ENCODE assay signal across 14 mouse cellular contexts in genomic region chr13:112417861-112418423, GRCm38 (mm10). TPM values are rescaled to one million over a fixed set of nuclear protein-coding genes. Genes with fewer than 3 reads are reported as not detected.
DNase-seq lines count a peak whose midpoint lies in the region; ATAC-seq and TF ChIP-seq lines count a peak whose summit lies in the region.
"Had no signal": no experiment of that assay in that cellular context is flagged by ENCODE, and none has a peak within 500 bp of the region (broad histone marks: within the 10 kb centered on the region; RNA-seq: fewer than 3 reads in every experiment).

No protein-coding gene starts in this region.

- 55% methylated on average over 2 of the region's 2 CpGs for WGBS in spleen, adult 2 months
- WGBS in embryonic facial prominence, embryonic 10.5 days, result 75% methylated on average over 2 of the region's 2 CpGs
- 49% methylated on average over 2 of the region's 2 CpGs for WGBS in liver, postnatal 0 days (ENCODE audit: insufficient replicate concordance)
- WGBS in cerebellum, adult 2 months, result 83% methylated on average over 2 of the region's 2 CpGs

- TF ChIP-seq POLR2A in spleen, adult 2 months (IDR thresholded peaks at IDR 0.05; ENCODE audit: low read depth, low read length), result no peak
- no peak for TF ChIP-seq POLR2A in cerebellum, adult 2 months (IDR thresholded peaks at IDR 0.05; ENCODE audit: borderline replicate concordance, insufficient read depth, low read length)

- H3K4me3 ChIP-seq in spleen, adult 2 months (ENCODE audit: extremely low read depth, insufficient read depth, insufficient read length), result no peak overlapping the region
- no peak overlapping the region for H3K4me3 ChIP-seq in embryonic facial prominence, embryonic 10.5 days
- H3K4me3 ChIP-seq in liver, postnatal 0 days (ENCODE audit: low read depth, low read length), result no peak overlapping the region
- no peak overlapping the region for H3K4me3 ChIP-seq in cerebellum, adult 2 months (replicated peaks; ENCODE audit: insufficient read depth, low read depth, low read length)
- H3K4me3 ChIP-seq: heart, embryonic 13.5 days; limb, embryonic 12.5 days; lung, embryonic 15.5 days; midbrain, embryonic 15.5 days had no signal

- H3K27ac ChIP-seq in spleen, adult 2 months (ENCODE audit: insufficient read depth, low read length), result peak overlapping the region; percentile 53; the same call in 1 of the 2 replicates
- H3K27ac ChIP-seq in embryonic facial prominence, embryonic 10.5 days (replicated peaks), result peak overlapping the region; percentile 15; the same call in 1 of the 2 replicates
- H3K27ac ChIP-seq in liver, postnatal 0 days (ENCODE audit: low read depth), result peak overlapping the region; percentile 22; the same call in 1 of the 2 replicates
- H3K27ac ChIP-seq in cerebellum, adult 2 months (ENCODE audit: insufficient read depth, low read length), result no peak overlapping the region
- H3K27ac ChIP-seq: midbrain, embryonic 15.5 days had no signal

- intact Hi-C loops in left cerebral cortex, postnatal 4 days (cut with DNase I), result no loop called here

- H3K36me3 ChIP-seq in spleen, adult 2 months (ENCODE audit: control insufficient read depth, insufficient read depth, low read length), result no peaks in the 10 kb centered on the region
- no peaks in the 10 kb centered on the region for H3K36me3 ChIP-seq in embryonic facial prominence, embryonic 10.5 days (replicated peaks)
- H3K36me3 ChIP-seq in liver, postnatal 0 days (replicated peaks; ENCODE audit: insufficient read depth, low read length), result no peaks in the 10 kb centered on the region
- H3K36me3 ChIP-seq: heart, embryonic 13.5 days; limb, embryonic 12.5 days; lung, embryonic 15.5 days; midbrain, embryonic 15.5 days had no signal

- H3K4me1 ChIP-seq in spleen, adult 2 months (ENCODE audit: control insufficient read depth, insufficient read depth, insufficient read length), result peaks cover 8% of the 10 kb centered on the region; the same call in 1 of the 2 replicates
- H3K4me1 ChIP-seq in embryonic facial prominence, embryonic 10.5 days, result peaks cover 30% of the 10 kb centered on the region
- H3K4me1 ChIP-seq in liver, postnatal 0 days (ENCODE audit: insufficient read depth), result peaks cover 3% of the 10 kb centered on the region; the same call in 1 of the 2 replicates
- no peaks in the 10 kb centered on the region for H3K4me1 ChIP-seq in cerebellum, adult 2 months (ENCODE audit: control insufficient read depth, insufficient read depth, low read length)
- H3K4me1 ChIP-seq: midbrain, embryonic 15.5 days had no signal

- H3K4me2 ChIP-seq in liver, postnatal 0 days (ENCODE audit: low read depth, low read length), result no peak overlapping the region
- H3K4me2 ChIP-seq: heart, embryonic 13.5 days; limb, embryonic 12.5 days; midbrain, embryonic 15.5 days had no signal

- no peaks in the 10 kb centered on the region for H3K27me3 ChIP-seq in spleen, adult 2 months (ENCODE audit: control insufficient read depth, insufficient read depth, low read length)
- no peaks in the 10 kb centered on the region for H3K27me3 ChIP-seq in embryonic facial prominence, embryonic 10.5 days (replicated peaks; ENCODE audit: low read depth, poor library complexity, severe bottlenecking)
- no peaks in the 10 kb centered on the region for H3K27me3 ChIP-seq in liver, postnatal 0 days (ENCODE audit: insufficient read depth, low read length)
- H3K27me3 ChIP-seq in cerebellum, adult 2 months (ENCODE audit: control insufficient read depth, insufficient read depth, low read length), result no peaks in the 10 kb centered on the region
- H3K27me3 ChIP-seq: heart, embryonic 13.5 days; limb, embryonic 12.5 days; lung, embryonic 15.5 days; midbrain, embryonic 15.5 days had no signal

- TF ChIP-seq EP300 in liver, postnatal 0 days (IDR thresholded peaks at IDR 0.05; ENCODE audit: low read depth), result peak; percentile 55; the same call in 1 of the 2 replicates

- peak in 1 of 2 experiments; percentile 64 for DNase-seq in spleen, adult 2 months (ENCODE audit: low read depth in 1 of 2, low spot score in 2 of 2)
- DNase-seq in spleen, postnatal 10 days (ENCODE audit: low spot score in 2 of 2), result no peak
- DNase-seq in embryonic facial prominence, embryonic 10.5 days (ENCODE audit: low spot score), result no peak
- no peak for DNase-seq in liver, postnatal 0 days
- peak; percentile 51 for DNase-seq in thymus, postnatal 4 days
- no peak for DNase-seq in cerebellum, adult 2 months
- no peak for DNase-seq in cerebellum, postnatal 25 days
- no peak for DNase-seq in left cerebral cortex, postnatal 4 days
- DNase-seq: layer of hippocampus, postnatal 36 days had no signal

- TF ChIP-seq CTCF in spleen, adult 2 months (IDR thresholded peaks at IDR 0.05; ENCODE audit: extremely low read depth, insufficient read depth, insufficient read length, insufficient replicate concordance), result no peak
- TF ChIP-seq CTCF in liver, postnatal 0 days (IDR thresholded peaks at IDR 0.05; ENCODE audit: low read depth), result no peak
- no peak for TF ChIP-seq CTCF in cerebellum, adult 2 months (IDR thresholded peaks at IDR 0.05; ENCODE audit: borderline replicate concordance, insufficient read depth, low read depth, low read length)

- no peak overlapping the region for H3K9ac ChIP-seq in liver, postnatal 0 days (replicated peaks)
- H3K9ac ChIP-seq: heart, embryonic 13.5 days; limb, embryonic 12.5 days; lung, embryonic 15.5 days; midbrain, embryonic 15.5 days had no signal

- no peak for ATAC-seq in liver, postnatal 0 days
- ATAC-seq: forebrain, embryonic 14.5 days; midbrain, embryonic 15.5 days had no signal

- no peaks in the 10 kb centered on the region for H3K9me3 ChIP-seq in embryonic facial prominence, embryonic 10.5 days
- no peaks in the 10 kb centered on the region for H3K9me3 ChIP-seq in liver, postnatal 0 days (ENCODE audit: low read length)
- H3K9me3 ChIP-seq: heart, embryonic 13.5 days; limb, embryonic 12.5 days; lung, embryonic 15.5 days; midbrain, embryonic 15.5 days had no signal

RNA-seq across cellular contexts. Expression of gene Il6st, which starts 45.9 kb away (rescaled TPM):
- 19.5 and 20.7 TPM in 2 replicates for polyA plus RNA-seq in spleen, adult 2 months (2012; rRNA removed)
- 23.6 and 24.2 TPM in 2 replicates for polyA plus RNA-seq in embryonic facial prominence, embryonic 10.5 days (2016; fragmentation: Nextera tagmentation; extraction: Ambion mirVana)
- 7.9 and 11.7 TPM in 2 replicates for polyA plus RNA-seq in liver, postnatal 0 days (2015; fragmentation: Nextera tagmentation; extraction: Ambion mirVana)
- polyA plus RNA-seq in cerebellum, adult 2 months (2012; rRNA removed), result 32.4 and 32.8 TPM in 2 replicates
- total RNA-seq in left cerebral cortex, postnatal 4 days (2021), result 10 to 100 TPM; 60.0 to 61.0 TPM
